Mouse (Mus musculus) liver, postnatal 0 days (tissue): ENCODE measurements around the gene Zfhx3. TPM values are rescaled to one million over a fixed set of nuclear protein-coding genes. Genes with fewer than 3 reads are reported as not detected.

Experiments
- ATAC-seq: fragments of 200-750 bp; cut with Nextera tagmentation; 2 replicates; pipeline ENCODE4 v1.8.0; 2017; ENCODE audit warnings: mild to moderate bottlenecking, moderate library complexity
- DNase-seq: peaks from one replicate; pipeline ENCODE4 v3.0.0-alpha.2; 2016
- H3K27ac ChIP-seq: fragments of 300-500 bp; sonication (generic); 2 replicates; pipeline ENCODE4 v1.5.1; 2014; ENCODE audit warnings: antibody characterized with exemption, moderate library complexity, mild to moderate bottlenecking, low read depth
- H3K27me3 ChIP-seq: fragments of 300-500 bp; sonication (generic); 2 replicates; pipeline ENCODE4 v1.6.1; 2014; ENCODE audit warnings: low read length, control low read depth, mixed read lengths; ENCODE audit not compliant: insufficient read depth
- H3K36me3 ChIP-seq: fragments of 300-500 bp; sonication (generic); replicated peaks from 2 replicates; pipeline ENCODE4 v1.6.1; 2014; ENCODE audit warnings: mild to moderate bottlenecking, control low read depth, low read length, moderate library complexity, mixed read lengths; ENCODE audit not compliant: insufficient read depth
- H3K4me1 ChIP-seq: fragments of 300-500 bp; sonication (generic); 2 replicates; pipeline ENCODE4 v1.6.1; 2014; ENCODE audit warnings: antibody characterized with exemption, mild to moderate bottlenecking, control low read depth; ENCODE audit not compliant: insufficient read depth
- H3K4me2 ChIP-seq: fragments of 300-500 bp; sonication (generic); 2 replicates; pipeline ENCODE4 v1.6.1; 2014; ENCODE audit warnings: low read depth, mild to moderate bottlenecking, low read length, moderate library complexity, mixed read lengths
- H3K4me3 ChIP-seq: fragments of 300-500 bp; sonication (generic); 2 replicates; pipeline ENCODE4 v1.5.1; 2014; ENCODE audit warnings: low read depth, low read length
- H3K9ac ChIP-seq: fragments of 300-500 bp; sonication (generic); replicated peaks from 2 replicates; pipeline ENCODE4 v1.6.1; 2014; ENCODE audit warnings: mild to moderate bottlenecking, moderate library complexity
- H3K9me3 ChIP-seq: fragments of 300-500 bp; sonication (generic); 2 replicates; pipeline ENCODE4 v1.6.1; 2016; ENCODE audit warnings: mild to moderate bottlenecking, control low read depth, low read length, mixed read lengths
- CTCF ChIP-seq: sonication (generic); IDR thresholded peaks from 2 replicates; pipeline ENCODE4 v1.5.1; 2016; ENCODE audit warnings: antibody characterized with exemption, low read depth
- EP300 ChIP-seq: IDR thresholded peaks from 2 replicates; pipeline ENCODE4 v1.6.1; 2016; ENCODE audit warnings: antibody characterized with exemption, low read depth, mild to moderate bottlenecking
- WGBS: fragments of 180-500 bp; shearing (Covaris S2); extraction: QIAGEN DNeasy Blood & Tissue Kit; methylation state at CpG from one replicate; pipeline ENCODE4 v1.1.7; 2014; ENCODE audit not compliant: insufficient replicate concordance; 5-methylcytosine and 5-hydroxymethylcytosine counted together
- polyA plus RNA-seq: library from polyadenylated mRNA; unstranded; fragments of >200 nt; fragmentation: Nextera tagmentation; extraction: Ambion mirVana; gene quantifications from 2 replicates; pipeline ENCODE4 v1.2.1, GENCODE M21; 2015

The Zfhx3 gene
- polyA plus RNA-seq, 1 experiment from 2014 or later, result 1.2 TPM

GRCm38 (mm10) chr8:108101131-108101530, 158.7 kb downstream of the Zfhx3 start:
- Histone ChIP-seq H3K9ac (no peak overlapping the region), H3K4me2 (no peak overlapping the region), H3K27me3 (no peaks in the 10 kb centered on the region), H3K27ac (no peak overlapping the region), H3K4me1 (no peaks in the 10 kb centered on the region), H3K36me3 (no peaks in the 10 kb centered on the region), H3K4me3 (no peak overlapping the region), H3K9me3 (no peaks in the 10 kb centered on the region)
- 61% methylated on average over 8 of the region's 8 CpGs for WGBS
- ATAC-seq (no peak), DNase-seq (peak; percentile 16)
- TF ChIP-seq EP300 (no peak), CTCF (peak; percentile 39)

- WGBS, result 68% methylated on average over 16 of the region's 16 CpGs
- no peak for DNase-seq
Measured at GRCm38 (mm10) chr8:108101978-108102865, 159.8 kb downstream of the Zfhx3 start.

GRCm38 (mm10) chr8:108104471-108105098, 162.1 kb downstream of the Zfhx3 start:
- no peak for ATAC-seq
- Histone ChIP-seq H3K27me3 (no peaks in the 10 kb centered on the region), H3K4me3 (no peak overlapping the region), H3K4me2 (no peak overlapping the region), H3K9me3 (no peaks in the 10 kb centered on the region), H3K4me1 (no peaks in the 10 kb centered on the region), H3K27ac (no peak overlapping the region), H3K36me3 (no peaks in the 10 kb centered on the region), H3K9ac (no peak overlapping the region)
- no peak for TF ChIP-seq CTCF
- no peak for DNase-seq
- 31% methylated on average over 10 of the region's 10 CpGs for WGBS

More at GRCm38 (mm10) chr8:108101978-108102865, 159.8 kb downstream of the Zfhx3 start:
- Histone ChIP-seq H3K36me3 (no peaks in the 10 kb centered on the region), H3K9me3 (no peaks in the 10 kb centered on the region), H3K27me3 (no peaks in the 10 kb centered on the region), H3K9ac (no peak overlapping the region), H3K27ac (no peak overlapping the region), H3K4me1 (no peaks in the 10 kb centered on the region), H3K4me2 (no peak overlapping the region), H3K4me3 (no peak overlapping the region)
- no peak for ATAC-seq
- TF ChIP-seq CTCF (no peak), EP300 (no peak)

- 63% methylated on average over 2 of the region's 2 CpGs for WGBS
Measured at GRCm38 (mm10) chr8:108125053-108125452, 182.6 kb downstream of the Zfhx3 start.

GRCm38 (mm10) chr8:108125491-108125890, 183.0 kb downstream of the Zfhx3 start:
- H3K4me2 ChIP-seq, result no peak overlapping the region
- H3K9me3 ChIP-seq, result no peaks in the 10 kb centered on the region
- no peak overlapping the region for H3K27ac ChIP-seq
- H3K27me3 ChIP-seq, result no peaks in the 10 kb centered on the region
- no peak overlapping the region for H3K9ac ChIP-seq
- H3K4me1 ChIP-seq, result no peaks in the 10 kb centered on the region
- DNase-seq (no peak), ATAC-seq (no peak)
- H3K36me3 ChIP-seq, result no peaks in the 10 kb centered on the region
- H3K4me3 ChIP-seq, result no peak overlapping the region
- WGBS, result 58% methylated on average over 2 of the region's 2 CpGs
- no peak for TF ChIP-seq EP300
- TF ChIP-seq CTCF, result no peak

More at GRCm38 (mm10) chr8:108125053-108125452, 182.6 kb downstream of the Zfhx3 start:
- Histone ChIP-seq H3K9ac (no peak overlapping the region), H3K4me3 (no peak overlapping the region), H3K27ac (no peak overlapping the region), H3K9me3 (no peaks in the 10 kb centered on the region), H3K4me1 (no peaks in the 10 kb centered on the region), H3K27me3 (no peaks in the 10 kb centered on the region), H3K4me2 (no peak overlapping the region), H3K36me3 (no peaks in the 10 kb centered on the region)
- TF ChIP-seq EP300 (no peak), CTCF (no peak)
- ATAC-seq (no peak), DNase-seq (no peak)

GRCm38 (mm10) chr8:108146536-108146935, 204.1 kb downstream of the Zfhx3 start:
- WGBS, result 51% methylated on average over 5 of the region's 5 CpGs
- Histone ChIP-seq H3K27me3 (no peaks in the 10 kb centered on the region), H3K4me2 (no peak overlapping the region), H3K4me1 (no peaks in the 10 kb centered on the region), H3K27ac (no peak overlapping the region), H3K9ac (no peak overlapping the region), H3K36me3 (no peaks in the 10 kb centered on the region), H3K4me3 (no peak overlapping the region), H3K9me3 (no peaks in the 10 kb centered on the region)
- DNase-seq (no peak), ATAC-seq (no peak)
- TF ChIP-seq EP300 (no peak), CTCF (no peak)
